Mouse (Mus musculus) neural tube, embryonic 14.5 days (tissue): ENCODE data around the gene Rundc1. TPM values are rescaled to one million over a fixed set of nuclear protein-coding genes. Genes with fewer than 3 reads are reported as not detected.
"Not testable (repeated sequence)": the region's sequence is repeated elsewhere in the genome, so short reads cannot be mapped to it uniquely, and the experiment has no call there.

Source experiments
- ATAC-seq: fragments of 200-750 bp; cut with Nextera tagmentation; 2 replicates; pipeline ENCODE4 v1.8.0; 2017; ENCODE audit warnings: low read depth, mild to moderate bottlenecking, moderate TSS enrichment, moderate library complexity
- H3K27ac ChIP-seq: fragments of 300-500 bp; sonication (generic); 2 replicates; pipeline ENCODE4 v1.5.1; 2014; ENCODE audit warnings: low read depth, mild to moderate bottlenecking, control low read depth, low read length, moderate library complexity, mixed read lengths
- H3K27me3 ChIP-seq: fragments of 300-500 bp; sonication (generic); 2 replicates; pipeline ENCODE4 v1.6.1; 2014; ENCODE audit warnings: low read length; ENCODE audit not compliant: control insufficient read depth, insufficient read depth
- H3K36me3 ChIP-seq: fragments of 300-500 bp; sonication (generic); 2 replicates; pipeline ENCODE4 v1.6.1; 2014; ENCODE audit warnings: low read length, mixed read lengths; ENCODE audit not compliant: control insufficient read depth, insufficient read depth
- H3K4me1 ChIP-seq: fragments of 300-500 bp; sonication (generic); 2 replicates; pipeline ENCODE4 v1.6.1; 2014; ENCODE audit warnings: low read length; ENCODE audit not compliant: control insufficient read depth, insufficient read depth
- H3K4me2 ChIP-seq: fragments of 300-500 bp; sonication (generic); 2 replicates; pipeline ENCODE4 v1.6.1; 2014; ENCODE audit warnings: mild to moderate bottlenecking, low read depth, low read length, control low read depth
- H3K4me3 ChIP-seq: fragments of 300-500 bp; sonication (generic); 2 replicates; pipeline ENCODE4 v1.5.1; 2014; ENCODE audit warnings: low read depth, low read length, control low read depth, mixed read lengths
- H3K9ac ChIP-seq: fragments of 300-500 bp; sonication (generic); replicated peaks from 2 replicates; pipeline ENCODE4 v1.6.1; 2014; ENCODE audit warnings: low read depth, mild to moderate bottlenecking, control low read depth, low read length, mixed read lengths
- H3K9me3 ChIP-seq: fragments of 300-500 bp; sonication (generic); 2 replicates; pipeline ENCODE4 v1.6.1; 2016; ENCODE audit warnings: low read length; ENCODE audit not compliant: control insufficient read depth
- WGBS: fragments of 180-500 bp; shearing (Covaris S2); extraction: QIAGEN DNeasy Blood & Tissue Kit; methylation state at CpG from one replicate; pipeline ENCODE4 v1.1.7; 2014; 5-methylcytosine and 5-hydroxymethylcytosine counted together
- polyA plus RNA-seq: library from polyadenylated mRNA; unstranded; fragments of >200 nt; fragmentation: Nextera tagmentation; extraction: Ambion mirVana; gene quantifications from 2 replicates; pipeline ENCODE4 v1.2.1, GENCODE M21; 2014

The Rundc1 gene
- polyA plus RNA-seq, 1 experiment from 2014 or later, result 20.4 TPM

DNA sequence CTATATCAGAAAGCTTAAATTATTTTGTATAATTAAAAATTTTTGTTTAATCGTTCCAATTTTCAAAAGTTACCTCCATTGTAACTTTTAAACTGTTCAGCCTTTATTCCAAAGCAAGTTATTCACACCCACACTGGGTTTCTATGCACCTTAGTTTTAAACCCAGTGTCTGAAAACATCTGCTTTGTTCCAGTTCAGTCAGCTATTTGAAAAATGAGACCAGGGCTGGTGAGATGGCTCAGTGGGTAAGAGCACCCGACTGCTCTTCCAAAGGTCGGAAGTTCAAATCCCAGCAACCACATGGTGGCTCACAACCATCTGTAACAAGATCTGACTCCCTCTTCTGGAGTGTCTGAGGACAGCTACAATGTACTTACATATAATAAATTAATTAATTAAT, 13.1 kb downstream of the Rundc1 start:
- H3K9me3 ChIP-seq, H3K27ac ChIP-seq, H3K4me1 ChIP-seq, H3K9ac ChIP-seq, H3K4me3 ChIP-seq, H3K27me3 ChIP-seq, ATAC-seq, H3K4me2 ChIP-seq: not testable (repeated sequence)
- 57% methylated on average over 3 of the region's 3 CpGs for whole genome bisulfite sequencing
- peaks cover 19% of the 10 kb centered on the region for H3K36me3 ChIP-seq

GRCm38 (mm10) chr11:101441450-101442126, 16.7 kb downstream of the Rundc1 start:
- whole genome bisulfite sequencing, result 38% methylated on average over 14 of the region's 15 CpGs
- not testable (repeated sequence) for H3K9me3 ChIP-seq, ATAC-seq, H3K27me3 ChIP-seq, H3K27ac ChIP-seq, H3K9ac ChIP-seq
- Histone ChIP-seq H3K4me3 (peak overlapping the region; percentile 10; the same call in 1 of the 2 replicates), H3K4me1 (peaks cover 14% of the 10 kb centered on the region), H3K4me2 (peak overlapping the region; percentile 34), H3K36me3 (peaks cover 18% of the 10 kb centered on the region)

DNA sequence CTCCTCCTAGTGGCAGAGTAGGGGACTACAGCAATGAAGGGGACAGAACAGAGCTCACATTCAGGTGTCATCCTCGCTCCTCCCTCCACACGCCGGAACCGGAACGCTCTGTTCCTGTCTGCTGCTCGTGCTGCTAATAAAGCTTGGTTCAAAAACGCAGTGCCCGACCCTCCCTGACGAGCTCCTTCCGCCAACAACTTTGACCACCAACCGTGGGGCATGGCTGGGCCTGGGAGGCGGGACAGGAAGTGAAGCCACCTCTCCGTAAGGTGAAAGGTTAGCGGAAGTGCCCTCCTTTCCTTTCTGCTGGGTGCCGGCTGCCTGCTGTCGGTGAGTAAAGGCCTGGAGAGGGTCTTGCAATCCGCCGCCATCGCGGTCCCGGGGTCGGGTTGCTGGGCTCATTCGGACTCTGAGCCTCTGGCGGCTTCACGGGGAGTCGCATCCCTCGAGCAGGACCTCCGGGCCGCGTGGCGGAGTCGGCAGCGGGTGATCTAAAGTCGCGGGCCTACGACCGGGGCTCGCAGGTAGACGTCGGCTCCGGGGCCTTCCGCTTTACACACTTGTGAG, 17.3 kb downstream of the Rundc1 start, which contains the start of gene Rpl27:
Gene Rpl27, plus strand, starts transcription at position 172 of the 567 bp plus-strand sequence.
- ATAC-seq, result peak; percentile 98
- Histone ChIP-seq H3K4me2 (peak within 1 kb of the TSS; percentile 99), H3K9me3 (no peaks in the 10 kb centered on the region), H3K9ac (peak within 1 kb of the TSS; percentile 90), H3K4me1 (peaks cover 14% of the 10 kb centered on the region), H3K4me3 (peak within 1 kb of the TSS; percentile 78), H3K36me3 (peaks cover 18% of the 10 kb centered on the region), H3K27ac (peak within 1 kb of the TSS; percentile 93), H3K27me3 (no peaks in the 10 kb centered on the region; the same call in 1 of the 2 replicates)
- WGBS, result under 1% methylated on average over 42 of the region's 42 CpGs

GRCm38 (mm10) chr11:101442760-101443159, 17.9 kb downstream of the Rundc1 start:
- WGBS, result 2% methylated on average over 14 of the region's 14 CpGs
- Histone ChIP-seq H3K4me2 (peak overlapping the region; percentile 99), H3K27me3 (no peaks in the 10 kb centered on the region; the same call in 1 of the 2 replicates), H3K27ac (peak overlapping the region; percentile 93), H3K36me3 (peaks cover 18% of the 10 kb centered on the region), H3K9ac (peak overlapping the region; percentile 90), H3K4me1 (peaks cover 14% of the 10 kb centered on the region), H3K9me3 (no peaks in the 10 kb centered on the region), H3K4me3 (peak overlapping the region; percentile 78)
- peak; percentile 7 for ATAC-seq

GRCm38 (mm10) chr11:101446319-101446718, 21.4 kb downstream of the Rundc1 start:
- Histone ChIP-seq H3K4me3 (no peak overlapping the region), H3K27ac (no peak overlapping the region), H3K4me1 (peaks cover 14% of the 10 kb centered on the region), H3K4me2 (no peak overlapping the region), H3K36me3 (peaks cover 18% of the 10 kb centered on the region), H3K9ac (no peak overlapping the region), H3K9me3 (no peaks in the 10 kb centered on the region), H3K27me3 (no peaks in the 10 kb centered on the region; the same call in 1 of the 2 replicates)
- ATAC-seq, result no peak
- WGBS, result 85% methylated on average over 1 of the region's 1 CpGs

- 91% methylated on average over 8 of the region's 8 CpGs for WGBS
Measured at GRCm38 (mm10) chr11:101446860-101447259, 22.0 kb downstream of the Rundc1 start.

DNA sequence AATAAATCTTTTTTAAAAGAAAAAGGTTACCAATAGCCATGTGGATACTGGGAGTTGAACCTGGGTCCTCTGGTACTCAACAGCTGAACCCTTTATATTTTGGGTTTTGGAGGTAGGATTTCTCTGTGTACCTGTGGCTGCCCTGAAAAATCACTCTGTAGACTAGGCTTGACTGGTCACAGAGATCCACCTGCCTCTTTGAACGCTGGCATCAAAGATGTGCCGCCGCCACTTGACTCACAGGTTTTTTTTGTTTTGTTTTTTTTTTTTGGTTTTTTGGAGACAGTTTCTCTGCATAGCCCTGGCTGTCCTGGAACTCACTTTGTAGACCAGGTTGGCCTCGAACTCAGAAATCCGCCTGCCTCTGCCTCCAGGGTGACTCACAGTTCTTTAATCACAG, 22.9 kb downstream of the Rundc1 start:
- Histone ChIP-seq H3K27ac (no peak overlapping the region), H3K4me2 (no peak overlapping the region), H3K27me3 (no peaks in the 10 kb centered on the region), H3K4me1 (peaks cover 14% of the 10 kb centered on the region), H3K9me3 (no peaks in the 10 kb centered on the region), H3K4me3 (no peak overlapping the region), H3K36me3 (peaks cover 18% of the 10 kb centered on the region), H3K9ac (no peak overlapping the region)
- WGBS, result 90% methylated on average over 5 of the region's 5 CpGs
- ATAC-seq, result no peak

More at GRCm38 (mm10) chr11:101446860-101447259, 22.0 kb downstream of the Rundc1 start:
- not testable (repeated sequence) for ATAC-seq, H3K27me3 ChIP-seq, H3K9me3 ChIP-seq, H3K4me3 ChIP-seq, H3K9ac ChIP-seq, H3K4me2 ChIP-seq, H3K27ac ChIP-seq
- H3K4me1 ChIP-seq, result peaks cover 14% of the 10 kb centered on the region
- H3K36me3 ChIP-seq, result peaks cover 18% of the 10 kb centered on the region

DNA sequence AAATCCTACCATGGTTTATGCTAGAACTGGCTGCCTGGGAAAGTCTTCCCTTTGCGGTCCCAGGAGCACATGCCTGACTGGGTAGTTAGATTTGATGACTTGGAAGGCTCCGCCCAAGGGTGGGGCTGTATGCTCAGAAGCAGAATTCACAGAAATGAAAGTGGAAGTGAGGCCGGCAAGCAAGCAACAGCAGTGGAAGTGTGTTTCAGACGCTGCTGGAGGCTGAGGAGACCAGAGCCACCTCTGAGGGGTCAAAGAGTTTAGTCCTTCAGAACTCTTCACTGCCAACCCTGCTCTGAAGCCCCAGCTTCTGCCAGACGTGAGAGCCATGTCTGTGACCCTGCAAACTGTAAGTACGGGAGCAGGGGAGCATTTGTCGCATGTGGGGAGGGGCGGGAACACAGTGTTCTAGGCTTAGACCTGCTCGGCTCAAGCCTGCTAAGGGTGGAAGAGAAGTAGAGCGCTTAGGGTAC, 23.4 kb downstream of the Rundc1 start, which contains the start of gene Ifi35:
Gene Ifi35, plus strand, starts transcription at position 134 of the 473 bp plus-strand sequence.
- Histone ChIP-seq H3K36me3 (peaks cover 18% of the 10 kb centered on the region), H3K9ac (no peak within 1 kb of the TSS), H3K4me2 (0 out of 2 replicates have a peak within 1 kb of the TSS, but pooled peaks have one; percentile 0), H3K27me3 (no peaks in the 10 kb centered on the region), H3K27ac (no peak within 1 kb of the TSS), H3K4me3 (no peak within 1 kb of the TSS), H3K9me3 (no peaks in the 10 kb centered on the region), H3K4me1 (peaks cover 11% of the 10 kb centered on the region)
- 39% methylated on average over 10 of the region's 10 CpGs for WGBS
- ATAC-seq, result no peak

- no peak overlapping the region for H3K4me3 ChIP-seq
- no peak overlapping the region for H3K4me2 ChIP-seq
- 91% methylated on average over 4 of the region's 4 CpGs for WGBS
Measured at GRCm38 (mm10) chr11:101448899-101449298, 24.0 kb downstream of the Rundc1 start.

More at GRCm38 (mm10) chr11:101448899-101449298, 24.0 kb downstream of the Rundc1 start:
- no peaks in the 10 kb centered on the region for H3K27me3 ChIP-seq
- no peak overlapping the region for H3K27ac ChIP-seq
- peaks cover 17% of the 10 kb centered on the region for H3K36me3 ChIP-seq
- H3K4me1 ChIP-seq, result peaks cover 5% of the 10 kb centered on the region; the same call in 1 of the 2 replicates
- H3K9ac ChIP-seq, result no peak overlapping the region
- no peak for ATAC-seq
- no peaks in the 10 kb centered on the region for H3K9me3 ChIP-seq
